Mouse (Mus musculus): Measurements from ENCODE around the gene Sugct. TPM values are rescaled to one million over a fixed set of nuclear protein-coding genes. Genes with fewer than 3 reads are reported as not detected.

The Sugct gene
- polyA plus RNA-seq, 1 experiment = 1.1 TPM

- no peak for TF ChIP-seq POLR2A (IDR thresholded peaks at IDR 0.05; ENCODE audit: borderline replicate concordance, extremely low read depth, low read depth, low read length)
- DNase-seq = no peak
- no peak overlapping the region for H3K4me3 ChIP-seq (replicated peaks; ENCODE audit: extremely low read depth, low read depth, low read length)
- WGBS = 68% methylated on average over 4 of the region's 4 CpGs
- H3K4me1 ChIP-seq (ENCODE audit: control insufficient read depth, insufficient read depth, low read length) = no peaks in the 10 kb centered on the region
Observed at GRCm38 (mm10) chr13:16952045-16952444, 743.3 kb downstream of the Sugct start.

- WGBS = 70% methylated on average over 5 of the region's 5 CpGs
- H3K4me3 ChIP-seq (replicated peaks; ENCODE audit: extremely low read depth, low read depth, low read length) = no peak overlapping the region
- DNase-seq = no peak
- TF ChIP-seq CTCF (IDR thresholded peaks at IDR 0.05; ENCODE audit: insufficient read depth, low read length) = no peak
- H3K4me1 ChIP-seq (ENCODE audit: control insufficient read depth, insufficient read depth, low read length) = no peaks in the 10 kb centered on the region; the same call in 1 of the 2 replicates
Observed at GRCm38 (mm10) chr13:16939466-16939811, 755.9 kb downstream of the Sugct start.

GRCm38 (mm10) chr13:16938552-16939465 lies 756.5 kb downstream of the Sugct start:
- 63% methylated on average over 12 of the region's 12 CpGs for WGBS
- no peaks in the 10 kb centered on the region; the same call in 1 of the 2 replicates for H3K4me1 ChIP-seq (ENCODE audit: control insufficient read depth, insufficient read depth, low read length)
- no peak for DNase-seq
- H3K4me3 ChIP-seq (replicated peaks; ENCODE audit: extremely low read depth, low read depth, low read length) = no peak overlapping the region
- no peak for TF ChIP-seq POLR2A (IDR thresholded peaks at IDR 0.05; ENCODE audit: borderline replicate concordance, extremely low read depth, low read depth, low read length)
- no peak for TF ChIP-seq CTCF (IDR thresholded peaks at IDR 0.05; ENCODE audit: insufficient read depth, low read length)

GRCm38 (mm10) chr13:16937422-16938202 lies 757.7 kb downstream of the Sugct start:
- WGBS = 59% methylated on average over 11 of the region's 11 CpGs
- no peaks in the 10 kb centered on the region; the same call in 1 of the 2 replicates for H3K4me1 ChIP-seq (ENCODE audit: control insufficient read depth, insufficient read depth, low read length)
- DNase-seq = no peak
- no peak overlapping the region for H3K4me3 ChIP-seq (replicated peaks; ENCODE audit: extremely low read depth, low read depth, low read length)
- no peak for TF ChIP-seq POLR2A (IDR thresholded peaks at IDR 0.05; ENCODE audit: borderline replicate concordance, extremely low read depth, low read depth, low read length)
- no peak for TF ChIP-seq CTCF (IDR thresholded peaks at IDR 0.05; ENCODE audit: insufficient read depth, low read length)

GRCm38 (mm10) chr13:16935029-16935428 lies 760.3 kb downstream of the Sugct start:
- Histone ChIP-seq H3K4me3 (replicated peaks; ENCODE audit: extremely low read depth, low read depth, low read length) (no peak overlapping the region), H3K4me1 (ENCODE audit: control insufficient read depth, insufficient read depth, low read length) (no peaks in the 10 kb centered on the region; the same call in 1 of the 2 replicates)
- no peak for DNase-seq
- no peak for TF ChIP-seq POLR2A (IDR thresholded peaks at IDR 0.05; ENCODE audit: borderline replicate concordance, extremely low read depth, low read depth, low read length)
- TF ChIP-seq CTCF (IDR thresholded peaks at IDR 0.05; ENCODE audit: insufficient read depth, low read length) = no peak
- WGBS = 88% methylated on average over 1 of the region's 1 CpGs

- Histone ChIP-seq H3K4me1 (ENCODE audit: control insufficient read depth, insufficient read depth, low read length) (no peaks in the 10 kb centered on the region; the same call in 1 of the 2 replicates), H3K4me3 (replicated peaks; ENCODE audit: extremely low read depth, low read depth, low read length) (no peak overlapping the region)
- no peak for DNase-seq
- TF ChIP-seq POLR2A (IDR thresholded peaks at IDR 0.05; ENCODE audit: borderline replicate concordance, extremely low read depth, low read depth, low read length) (no peak), CTCF (IDR thresholded peaks at IDR 0.05; ENCODE audit: insufficient read depth, low read length) (no peak)
- WGBS = 75% methylated on average over 4 of the region's 4 CpGs
Observed at GRCm38 (mm10) chr13:16933600-16933999, 761.8 kb downstream of the Sugct start.

- WGBS = 42% methylated on average over 4 of the region's 4 CpGs
- Histone ChIP-seq H3K4me1 (ENCODE audit: control insufficient read depth, insufficient read depth, low read length) (no peaks in the 10 kb centered on the region), H3K4me3 (replicated peaks; ENCODE audit: extremely low read depth, low read depth, low read length) (no peak overlapping the region)
- TF ChIP-seq CTCF (IDR thresholded peaks at IDR 0.05; ENCODE audit: insufficient read depth, low read length) = no peak
- TF ChIP-seq POLR2A (IDR thresholded peaks at IDR 0.05; ENCODE audit: borderline replicate concordance, extremely low read depth, low read depth, low read length) = no peak
- no peak for DNase-seq
Observed at GRCm38 (mm10) chr13:16921305-16921704, 774.0 kb downstream of the Sugct start.

- DNase-seq = no peak
- no peaks in the 10 kb centered on the region for H3K4me1 ChIP-seq (ENCODE audit: control insufficient read depth, insufficient read depth, low read length)
- no peak for TF ChIP-seq CTCF (IDR thresholded peaks at IDR 0.05; ENCODE audit: insufficient read depth, low read length)
- TF ChIP-seq POLR2A (IDR thresholded peaks at IDR 0.05; ENCODE audit: borderline replicate concordance, extremely low read depth, low read depth, low read length) = no peak
- no peak overlapping the region for H3K4me3 ChIP-seq (replicated peaks; ENCODE audit: extremely low read depth, low read depth, low read length)
Observed at GRCm38 (mm10) chr13:16915697-16916096, 779.7 kb downstream of the Sugct start.

GRCm38 (mm10) chr13:16912214-16912613 lies 783.1 kb downstream of the Sugct start:
- H3K4me3 ChIP-seq (replicated peaks; ENCODE audit: extremely low read depth, low read depth, low read length) = no peak overlapping the region
- no peak for DNase-seq
- no peak for TF ChIP-seq CTCF (IDR thresholded peaks at IDR 0.05; ENCODE audit: insufficient read depth, low read length)
- TF ChIP-seq POLR2A (IDR thresholded peaks at IDR 0.05; ENCODE audit: borderline replicate concordance, extremely low read depth, low read depth, low read length) = no peak
- no peaks in the 10 kb centered on the region for H3K4me1 ChIP-seq (ENCODE audit: control insufficient read depth, insufficient read depth, low read length)

Data from lung, adult 2 months (tissue).